Mouse (Mus musculus): ENCODE results near the gene Fbxl8. TPM values are rescaled to one million over a fixed set of nuclear protein-coding genes. Genes with fewer than 3 reads are reported as not detected.

Fbxl8 gene
- polyA plus RNA-seq, 2 experiments, result 0.75 to 1.0 TPM

DNA sequence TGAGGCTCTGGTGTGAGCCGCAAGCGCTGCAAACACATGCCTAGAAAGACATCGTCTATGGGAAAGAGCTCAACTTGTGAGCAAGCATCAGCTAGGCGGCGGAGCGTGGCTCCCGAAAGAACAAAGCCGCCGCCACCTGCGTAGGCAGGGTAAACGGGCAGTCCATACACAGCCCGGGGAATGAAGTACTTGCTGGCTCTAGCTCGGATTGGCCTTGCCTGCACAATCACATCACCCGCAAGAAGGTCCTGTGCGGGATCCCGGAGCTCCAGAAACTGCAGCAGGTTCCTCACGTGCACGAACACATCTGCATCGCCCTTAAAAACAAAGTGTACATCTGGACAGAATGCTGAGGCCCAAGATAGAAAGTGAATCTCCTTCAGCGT, 10.7 kb upstream of the Fbxl8 start:
- peaks cover 13 to 15% of the 10 kb centered on the region in 2 experiments for H3K4me1 ChIP-seq (replicated peaks; ENCODE audit: control insufficient read depth in 2 of 2, insufficient read depth in 2 of 2, low read length in 1 of 2)
- H3K9me3 ChIP-seq (ENCODE audit: control insufficient read depth, low read length), result no peaks in the 10 kb centered on the region
- H3K4me2 ChIP-seq (ENCODE audit: low read depth), result peak overlapping the region; percentile 100
- peaks cover 29% of the 10 kb centered on the region for H3K36me3 ChIP-seq (replicated peaks; ENCODE audit: control insufficient read depth, insufficient read depth, low read depth)
- DNase-seq (ENCODE audit: low read depth in 3 of 3, low spot score in 3 of 3) (no peak), ATAC-seq (ENCODE audit: insufficient read depth) (no peak)
- 57% methylated on average over 20 of the region's 20 CpGs for WGBS (ENCODE audit: insufficient replicate concordance)
- TF ChIP-seq EP300 (IDR thresholded peaks at IDR 0.05; ENCODE audit: low read depth) (no peak), CTCF (IDR thresholded peaks at IDR 0.05; ENCODE audit: low read depth) (no peak)
- no peak overlapping the region for H3K27ac ChIP-seq
- no peak overlapping the region; the same call in 1 of the 2 replicates for H3K9ac ChIP-seq (replicated peaks)
- peak overlapping the region; percentile 62 to 82; a peak in 2 of 4 replicates for H3K4me3 ChIP-seq (ENCODE audit: insufficient read depth in 1 of 2, low read depth in 2 of 2, low read length in 2 of 2)
- H3K27me3 ChIP-seq (ENCODE audit: control insufficient read depth, insufficient read depth, low read length), result peaks cover 4% of the 10 kb centered on the region

DNA sequence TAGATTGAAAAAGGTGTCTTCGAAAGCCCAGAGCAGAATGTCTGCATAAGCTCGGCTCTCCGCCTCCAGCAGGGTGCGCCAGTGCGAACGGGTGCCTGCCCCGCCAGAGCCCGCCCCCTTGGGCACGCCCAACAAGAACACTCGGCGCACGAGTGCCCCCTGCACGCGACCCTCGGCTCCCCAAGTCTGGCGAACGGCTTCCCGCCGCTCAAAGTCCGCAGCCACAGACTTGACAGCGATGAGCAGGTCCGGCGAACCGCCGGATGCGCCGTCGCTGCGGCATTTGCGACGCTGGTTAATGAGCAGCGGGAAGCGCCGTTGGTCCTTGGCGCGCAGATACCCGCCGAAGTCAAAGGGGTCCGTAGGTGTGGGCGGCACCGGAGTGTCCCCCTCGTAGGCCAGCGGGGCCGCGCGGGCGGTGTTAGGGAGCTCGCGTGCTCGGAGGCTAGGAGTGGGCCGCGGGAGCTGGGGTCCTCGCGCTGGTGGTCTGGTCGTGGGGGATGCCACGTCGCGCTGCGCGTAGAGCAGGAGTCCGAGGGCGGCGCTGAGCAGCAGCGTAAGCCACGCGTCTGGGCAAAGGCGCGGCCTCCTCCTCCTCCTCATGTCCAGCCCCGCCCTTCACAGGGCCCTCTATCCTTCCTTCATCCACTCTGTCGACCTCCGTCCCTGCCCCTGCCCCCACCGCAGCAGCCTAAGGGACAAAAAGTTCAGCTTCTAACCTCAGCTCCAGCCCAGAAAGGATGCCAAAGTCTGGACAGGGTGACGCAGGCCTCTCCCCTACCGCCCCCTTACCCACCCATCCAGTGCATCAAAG, 10.1 kb upstream of the Fbxl8 start:
- Histone ChIP-seq H3K4me2 (ENCODE audit: low read depth) (peak overlapping the region; percentile 100), H3K4me1 (replicated peaks; ENCODE audit: control insufficient read depth in 2 of 2, insufficient read depth in 2 of 2, low read length in 1 of 2) (peaks cover 13 to 15% of the 10 kb centered on the region in 2 experiments), H3K36me3 (replicated peaks; ENCODE audit: control insufficient read depth, insufficient read depth, low read depth) (peaks cover 24% of the 10 kb centered on the region), H3K9ac (replicated peaks) (peak overlapping the region; percentile 71), H3K27ac (peak overlapping the region; percentile 71), H3K9me3 (ENCODE audit: control insufficient read depth, low read length) (no peaks in the 10 kb centered on the region), H3K27me3 (ENCODE audit: control insufficient read depth, insufficient read depth, low read length) (peaks cover 10% of the 10 kb centered on the region), H3K4me3 (ENCODE audit: insufficient read depth in 1 of 2, low read depth in 2 of 2, low read length in 2 of 2) (peak overlapping the region; percentile 62 to 82)
- under 1% methylated on average over 68 of the region's 74 CpGs for WGBS (ENCODE audit: insufficient replicate concordance)
- ATAC-seq (ENCODE audit: insufficient read depth) (peak; percentile 96), DNase-seq (ENCODE audit: low read depth in 3 of 3, low spot score in 3 of 3) (peak; percentile 68 to 72 (median 70))
- peak; percentile 93 for TF ChIP-seq CTCF (IDR thresholded peaks at IDR 0.05; ENCODE audit: low read depth)
- no peak for TF ChIP-seq EP300 (IDR thresholded peaks at IDR 0.05; ENCODE audit: low read depth)

DNA sequence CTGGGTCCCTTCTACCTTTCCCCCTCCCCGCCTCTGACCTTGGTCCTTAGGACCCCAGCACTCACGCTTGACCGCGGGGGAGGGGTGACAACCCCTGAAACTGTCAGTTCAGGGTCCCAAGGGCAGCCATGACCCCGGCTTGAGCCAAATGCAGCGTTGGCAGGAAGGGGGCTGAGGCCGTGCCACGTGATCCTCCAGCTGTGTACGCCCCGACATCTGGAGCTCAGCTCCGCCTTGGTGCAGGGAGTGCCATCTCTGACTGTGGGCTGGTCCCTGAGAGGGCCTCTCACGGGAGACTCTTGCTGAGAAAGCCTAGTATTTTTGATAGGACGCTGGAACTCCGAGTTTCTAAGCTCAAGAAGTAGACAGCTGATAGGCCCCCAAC, 9.5 kb upstream of the Fbxl8 start, which contains the start of gene B3gnt9:
B3gnt9 (minus strand) TSS at position 188 of the 385 bp plus-strand sequence.
- TF ChIP-seq CTCF (IDR thresholded peaks at IDR 0.05; ENCODE audit: low read depth) (no peak), EP300 (IDR thresholded peaks at IDR 0.05; ENCODE audit: low read depth) (no peak)
- no peaks in the 10 kb centered on the region for H3K9me3 ChIP-seq (ENCODE audit: control insufficient read depth, low read length)
- peak within 1 kb of the TSS; percentile 71 for H3K9ac ChIP-seq (replicated peaks)
- peak within 1 kb of the TSS; percentile 71 for H3K27ac ChIP-seq
- peak within 1 kb of the TSS; percentile 100 for H3K4me2 ChIP-seq (ENCODE audit: low read depth)
- peak within 1 kb of the TSS; percentile 62 to 82 for H3K4me3 ChIP-seq (ENCODE audit: insufficient read depth in 1 of 2, low read depth in 2 of 2, low read length in 2 of 2)
- 2% methylated on average over 14 of the region's 14 CpGs for WGBS (ENCODE audit: insufficient replicate concordance)
- ATAC-seq (ENCODE audit: insufficient read depth) (peak; percentile 91), DNase-seq (ENCODE audit: low read depth in 3 of 3, low spot score in 3 of 3) (peak; percentile 70 to 71 (median 71))
- H3K4me1 ChIP-seq (replicated peaks; ENCODE audit: control insufficient read depth in 2 of 2, insufficient read depth in 2 of 2, low read length in 1 of 2), result peaks cover 13 to 15% of the 10 kb centered on the region in 2 experiments
- peaks cover 18% of the 10 kb centered on the region for H3K36me3 ChIP-seq (replicated peaks; ENCODE audit: control insufficient read depth, insufficient read depth, low read depth)
- peaks cover 12% of the 10 kb centered on the region for H3K27me3 ChIP-seq (ENCODE audit: control insufficient read depth, insufficient read depth, low read length)

DNA sequence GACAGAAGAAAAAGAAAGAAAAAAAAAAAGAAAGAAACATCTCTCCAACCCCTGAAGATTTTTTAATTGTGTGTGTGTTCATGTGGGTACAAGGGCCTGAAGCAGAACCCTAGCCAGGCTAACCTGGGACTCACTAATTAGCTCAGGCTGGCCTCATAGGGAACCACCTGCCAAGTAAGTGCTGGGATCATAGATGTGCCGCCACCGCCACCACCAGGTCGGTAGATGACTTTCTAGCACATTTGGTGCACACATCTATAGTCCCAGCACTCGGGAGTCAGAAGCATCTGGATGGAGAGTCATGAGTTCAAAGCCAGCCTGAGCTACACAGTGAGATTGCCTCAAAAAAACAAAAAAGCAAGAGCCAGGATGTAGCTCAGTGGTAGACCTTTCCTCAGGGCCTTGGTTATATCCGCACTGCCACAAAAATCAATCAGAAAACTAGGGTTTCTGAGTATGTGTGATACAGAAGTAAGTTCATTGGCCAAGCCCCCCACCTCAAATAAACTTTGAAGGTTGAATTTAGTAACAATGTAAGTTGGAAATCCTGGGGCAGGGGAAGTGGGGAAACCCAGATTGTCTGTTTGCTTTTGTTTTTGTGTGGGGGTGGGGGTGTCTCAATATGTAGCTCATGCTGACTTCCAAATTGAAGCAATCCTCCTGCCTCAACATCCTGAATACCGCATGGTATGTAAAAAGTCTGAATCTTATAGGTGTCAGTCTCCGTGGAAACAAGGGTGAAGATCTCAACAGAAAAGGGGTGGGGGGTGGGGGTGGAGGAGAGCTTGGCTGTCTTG, 6.9 kb upstream of the Fbxl8 start:
- Histone ChIP-seq H3K36me3 (replicated peaks; ENCODE audit: control insufficient read depth, insufficient read depth, low read depth) (no peaks in the 10 kb centered on the region), H3K4me1 (replicated peaks; ENCODE audit: control insufficient read depth in 2 of 2, insufficient read depth in 2 of 2, low read length in 1 of 2) (peaks cover 15 to 19% of the 10 kb centered on the region in 2 experiments), H3K4me2 (ENCODE audit: low read depth) (no peak overlapping the region), H3K9me3 (ENCODE audit: control insufficient read depth, low read length) (no peaks in the 10 kb centered on the region), H3K9ac (replicated peaks) (no peak overlapping the region), H3K27ac (no peak overlapping the region), H3K27me3 (ENCODE audit: control insufficient read depth, insufficient read depth, low read length) (peaks cover 12% of the 10 kb centered on the region), H3K4me3 (ENCODE audit: insufficient read depth in 1 of 2, low read depth in 2 of 2, low read length in 2 of 2) (no peak overlapping the region)
- TF ChIP-seq EP300 (IDR thresholded peaks at IDR 0.05; ENCODE audit: low read depth) (no peak), CTCF (IDR thresholded peaks at IDR 0.05; ENCODE audit: low read depth) (peak; percentile 15; the same call in 1 of the 2 replicates)
- no peak for ATAC-seq (ENCODE audit: insufficient read depth)
- 65% methylated on average over 7 of the region's 7 CpGs for WGBS (ENCODE audit: insufficient replicate concordance)
- DNase-seq (ENCODE audit: low read depth in 3 of 3, low spot score in 3 of 3), result no peak
